ENCODE assay signal across 11 mouse cellular contexts in genomic region chr1:135637574-135638008, GRCm38 (mm10). TPM values are rescaled to one million over a fixed set of nuclear protein-coding genes. Genes with fewer than 3 reads are reported as not detected.
A peak's percentile ranks its signal among the peaks of the same experiment; 100 is the strongest.
DNase-seq lines count a peak whose midpoint lies in the region; ATAC-seq and TF ChIP-seq lines count a peak whose summit lies in the region.
"Had no signal": no experiment of that assay in that cellular context is flagged by ENCODE, and none has a peak within 500 bp of the region (broad histone marks: within the 10 kb centered on the region; RNA-seq: fewer than 3 reads in every experiment).

No protein-coding gene starts in this region.

- no peaks in the 10 kb centered on the region for H3K27me3 ChIP-seq in midbrain, embryonic 14.5 days (ENCODE audit: control insufficient read depth, insufficient read depth, low read length)
- H3K27me3 ChIP-seq: liver, embryonic 13.5 days had no signal

- H3K27ac ChIP-seq in layer of hippocampus, adult 2 months = peak overlapping the region; percentile 14; the same call in 1 of the 2 replicates
- H3K27ac ChIP-seq in embryonic fibroblast, embryonic 13.5 days (ENCODE audit: insufficient read depth, low read length) = peak overlapping the region; percentile 76
- peak overlapping the region; percentile 49 for H3K27ac ChIP-seq in midbrain, embryonic 14.5 days (replicated peaks; ENCODE audit: low read depth, low read length)
- H3K27ac ChIP-seq: liver, embryonic 13.5 days had no signal

- ATAC-seq in midbrain, embryonic 14.5 days (ENCODE audit: low FRiP score, low TSS enrichment) = peak; percentile 43; the same call in 1 of the 2 replicates
- no peak for ATAC-seq in inflammation-experienced regulatory T-cells, adult 6 months

- H3K9ac ChIP-seq in midbrain, embryonic 14.5 days (replicated peaks; ENCODE audit: low read length) = no peak overlapping the region
- H3K9ac ChIP-seq: liver, embryonic 13.5 days had no signal

- no peaks in the 10 kb centered on the region for H3K9me3 ChIP-seq in midbrain, embryonic 14.5 days (ENCODE audit: control insufficient read depth, low read length)
- H3K9me3 ChIP-seq: liver, embryonic 13.5 days had no signal

- TF ChIP-seq POLR2A in embryonic fibroblast, embryonic 13.5 days (IDR thresholded peaks at IDR 0.05; ENCODE audit: low read depth, low read length) = no peak

- peak in 1 of 2 experiments; percentile 46 for DNase-seq in layer of hippocampus, adult 2 months (ENCODE audit: low spot score in 2 of 2)
- no peak for DNase-seq in layer of hippocampus, postnatal 25 days (ENCODE audit: extremely low spot score in 1 of 2, low spot score in 1 of 2)
- peak; percentile 83 for DNase-seq in ES-CJ7 (ENCODE audit: low read depth, low spot score)
- peak; percentile 68 for DNase-seq in midbrain, embryonic 14.5 days
- no peak for DNase-seq in yolk sac, embryonic 10.5 days (ENCODE audit: low spot score)
- DNase-seq: gastrocnemius, postnatal 36 days; kidney, postnatal 25 days; liver, embryonic 13.5 days; lung, postnatal 4 days had no signal

- TF ChIP-seq CTCF in layer of hippocampus, adult 2 months (conservative IDR thresholded peaks at IDR 0.05) = no peak
- TF ChIP-seq CTCF in embryonic fibroblast, embryonic 13.5 days (IDR thresholded peaks at IDR 0.05; ENCODE audit: borderline replicate concordance, insufficient read depth, low read length) = no peak

- WGBS in midbrain, embryonic 14.5 days = 5% methylated on average over 3 of the region's 3 CpGs

- peaks cover 27% of the 10 kb centered on the region for H3K4me1 ChIP-seq in embryonic fibroblast, embryonic 13.5 days (ENCODE audit: control insufficient read depth, insufficient read depth, low read length)
- peaks cover 20% of the 10 kb centered on the region for H3K4me1 ChIP-seq in midbrain, embryonic 14.5 days (ENCODE audit: control insufficient read depth, insufficient read depth, low read length)

- no peaks in the 10 kb centered on the region for H3K36me3 ChIP-seq in midbrain, embryonic 14.5 days (ENCODE audit: control insufficient read depth, insufficient read depth, low read length)
- H3K36me3 ChIP-seq: liver, embryonic 13.5 days had no signal

- no peak overlapping the region for H3K4me3 ChIP-seq in layer of hippocampus, adult 2 months
- no peak overlapping the region for H3K4me3 ChIP-seq in embryonic fibroblast, embryonic 13.5 days (ENCODE audit: insufficient read depth, low read length)
- no peak overlapping the region for H3K4me3 ChIP-seq in midbrain, embryonic 14.5 days (replicated peaks; ENCODE audit: low read depth, low read length)
- H3K4me3 ChIP-seq: liver, embryonic 13.5 days had no signal

- no peak overlapping the region for H3K4me2 ChIP-seq in midbrain, embryonic 14.5 days (ENCODE audit: low read length)
- H3K4me2 ChIP-seq: liver, embryonic 13.5 days had no signal

RNA-seq across cellular contexts. Expression of gene Nav1, which starts 30.5 kb away (rescaled TPM):
- 10 to 100 TPM; 60.3 to 71.2 TPM for total RNA-seq in layer of hippocampus, adult 2 months (2021)
- 10 to 100 TPM; 64.2 to 96.4 TPM for total RNA-seq in layer of hippocampus, postnatal 25 days (2021)
- polyA plus RNA-seq in embryonic fibroblast, embryonic 13.5 days (2011; ENCODE audit: insufficient read length, low read depth, missing spikeins) = 22.5 and 22.6 TPM in 2 replicates
- 48.2 and 56.3 TPM in 2 replicates for polyA plus RNA-seq in midbrain, embryonic 14.5 days (2014; fragmentation: Nextera tagmentation; extraction: Ambion mirVana)
- 1 to 10 TPM in 1 of 3 experiments, under 1 TPM in 2; 0.34 to 1.7 (median 0.43) TPM for polyA plus RNA-seq in inflammation-experienced regulatory T-cells, adult 6 months (2017; shearing (Covaris generic))

Comparison
In these comparisons a context has a peak if more than half of its experiments do, and no peak if none do; other contexts are left out.
1. DNase-seq: peak in ES-CJ7 (single experiment) and midbrain, embryonic 14.5 days (single experiment); none in layer of hippocampus, postnatal 25 days (0 of 2) and yolk sac, embryonic 10.5 days (single experiment).
2. H3K27ac ChIP-seq: peak in every context shown above with its lines; median percentile 76 in embryonic fibroblast, embryonic 13.5 days; 49 in midbrain, embryonic 14.5 days; 14 in layer of hippocampus, adult 2 months.